8 mouse cellular contexts compared by ENCODE assay signal in genomic region chr2:6074891-6075529, GRCm38 (mm10). TPM values are rescaled to one million over a fixed set of nuclear protein-coding genes. Genes with fewer than 3 reads are reported as not detected.
DNase-seq lines count a peak whose midpoint lies in the region; ATAC-seq lines count a peak whose summit lies in the region.

No protein-coding gene starts in this region.

- H3K4me3 ChIP-seq in hindbrain, embryonic 11.5 days (ENCODE audit: low read depth, low read length), result no peak overlapping the region
- no peak overlapping the region for H3K4me3 ChIP-seq in hindbrain, embryonic 12.5 days
- H3K4me3 ChIP-seq in kidney, embryonic 14.5 days (ENCODE audit: low read length), result no peak overlapping the region
- H3K4me3 ChIP-seq in midbrain, embryonic 16.5 days (ENCODE audit: low read depth, low read length), result no peak overlapping the region

- H3K27ac ChIP-seq in hindbrain, embryonic 11.5 days (ENCODE audit: low read depth, low read length), result no peak overlapping the region
- no peak overlapping the region for H3K27ac ChIP-seq in hindbrain, embryonic 12.5 days
- peak overlapping the region; percentile 15; the same call in 1 of the 2 replicates for H3K27ac ChIP-seq in kidney, embryonic 14.5 days (ENCODE audit: low read depth, low read length)
- H3K27ac ChIP-seq in midbrain, embryonic 16.5 days (ENCODE audit: low read length), result no peak overlapping the region

- no peak for ATAC-seq in hindbrain, embryonic 11.5 days (ENCODE audit: low FRiP score)
- no peak for ATAC-seq in hindbrain, embryonic 12.5 days (ENCODE audit: low FRiP score)
- peak; percentile 60; the same call in 1 of the 2 replicates for ATAC-seq in kidney, embryonic 14.5 days (ENCODE audit: low FRiP score, low TSS enrichment)
- no peak for ATAC-seq in midbrain, embryonic 16.5 days

- H3K4me1 ChIP-seq in hindbrain, embryonic 11.5 days (replicated peaks; ENCODE audit: control insufficient read depth, insufficient read depth, low read length), result no peaks in the 10 kb centered on the region
- peaks cover 5% of the 10 kb centered on the region; the same call in 1 of the 2 replicates for H3K4me1 ChIP-seq in hindbrain, embryonic 12.5 days
- H3K4me1 ChIP-seq in kidney, embryonic 14.5 days (ENCODE audit: control insufficient read depth, insufficient read depth, low read length), result peaks cover 14% of the 10 kb centered on the region; the same call in 1 of the 2 replicates
- no peaks in the 10 kb centered on the region for H3K4me1 ChIP-seq in midbrain, embryonic 16.5 days (ENCODE audit: control insufficient read depth, insufficient read depth, low read length)

- no peak overlapping the region for H3K4me2 ChIP-seq in hindbrain, embryonic 11.5 days (replicated peaks; ENCODE audit: low read depth, low read length)
- no peak overlapping the region for H3K4me2 ChIP-seq in hindbrain, embryonic 12.5 days (replicated peaks)
- H3K4me2 ChIP-seq in kidney, embryonic 14.5 days (replicated peaks; ENCODE audit: low read depth, low read length), result no peak overlapping the region
- no peak overlapping the region for H3K4me2 ChIP-seq in midbrain, embryonic 16.5 days (ENCODE audit: low read length)

- no peaks in the 10 kb centered on the region for H3K27me3 ChIP-seq in hindbrain, embryonic 11.5 days (ENCODE audit: control insufficient read depth, insufficient read depth, low read length)
- H3K27me3 ChIP-seq in hindbrain, embryonic 12.5 days, result no peaks in the 10 kb centered on the region
- no peaks in the 10 kb centered on the region for H3K27me3 ChIP-seq in kidney, embryonic 14.5 days (ENCODE audit: control insufficient read depth, insufficient read depth, low read length)
- H3K27me3 ChIP-seq in midbrain, embryonic 16.5 days (ENCODE audit: control insufficient read depth, insufficient read depth, low read depth, low read length), result no peaks in the 10 kb centered on the region

- DNase-seq in hindbrain, embryonic 11.5 days (ENCODE audit: low spot score), result peak; percentile 38
- DNase-seq in embryo, embryonic 11.5 days (ENCODE audit: low read depth, low spot score), result peak; percentile 75
- DNase-seq in mesoderm, embryonic 11.5 days (ENCODE audit: low read depth, low spot score), result peak; percentile 94
- DNase-seq in right cerebral cortex, postnatal 25 days, result no peak
- no peak for DNase-seq in frontal cortex, postnatal 36 days (ENCODE audit: low spot score in 2 of 2)

- H3K9me3 ChIP-seq in hindbrain, embryonic 11.5 days (ENCODE audit: control insufficient read depth, low read length), result no peaks in the 10 kb centered on the region
- no peaks in the 10 kb centered on the region for H3K9me3 ChIP-seq in hindbrain, embryonic 12.5 days (replicated peaks)
- no peaks in the 10 kb centered on the region for H3K9me3 ChIP-seq in kidney, embryonic 14.5 days (ENCODE audit: control insufficient read depth, low read length)
- H3K9me3 ChIP-seq in midbrain, embryonic 16.5 days (replicated peaks; ENCODE audit: control insufficient read depth, low read length, poor library complexity, severe bottlenecking), result no peaks in the 10 kb centered on the region

- H3K9ac ChIP-seq in hindbrain, embryonic 11.5 days (ENCODE audit: low read depth, low read length), result no peak overlapping the region
- no peak overlapping the region for H3K9ac ChIP-seq in hindbrain, embryonic 12.5 days
- H3K9ac ChIP-seq in kidney, embryonic 14.5 days (ENCODE audit: low read depth, low read length), result no peak overlapping the region
- H3K9ac ChIP-seq in midbrain, embryonic 16.5 days (ENCODE audit: low read depth, low read length), result no peak overlapping the region

- WGBS in hindbrain, embryonic 11.5 days, result 70% methylated on average over 10 of the region's 10 CpGs
- WGBS in hindbrain, embryonic 12.5 days, result 77% methylated on average over 10 of the region's 10 CpGs
- 32% methylated on average over 10 of the region's 10 CpGs for WGBS in kidney, embryonic 14.5 days
- 81% methylated on average over 10 of the region's 10 CpGs for WGBS in midbrain, embryonic 16.5 days

- no peaks in the 10 kb centered on the region for H3K36me3 ChIP-seq in hindbrain, embryonic 11.5 days (ENCODE audit: control insufficient read depth, insufficient read depth, low read length)
- no peaks in the 10 kb centered on the region for H3K36me3 ChIP-seq in hindbrain, embryonic 12.5 days
- H3K36me3 ChIP-seq in kidney, embryonic 14.5 days (ENCODE audit: control insufficient read depth, insufficient read depth, low read length), result no peaks in the 10 kb centered on the region
- no peaks in the 10 kb centered on the region for H3K36me3 ChIP-seq in midbrain, embryonic 16.5 days (ENCODE audit: control insufficient read depth, insufficient read depth, low read length)

RNA-seq across cellular contexts. Expression of gene Proser2, which starts 55.0 kb away (rescaled TPM):
- 2.3 and 3.4 TPM in 2 replicates for polyA plus RNA-seq in hindbrain, embryonic 11.5 days (2014; fragmentation: Nextera tagmentation; extraction: Ambion mirVana)
- polyA plus RNA-seq in hindbrain, embryonic 12.5 days (2016; fragmentation: Nextera tagmentation; extraction: Ambion mirVana), result 6.4 and 6.6 TPM in 2 replicates
- 10.5 and 11.3 TPM in 2 replicates for polyA plus RNA-seq in kidney, embryonic 14.5 days (2014; fragmentation: Nextera tagmentation; extraction: Ambion mirVana)
- 5.4 and 7.2 TPM in 2 replicates for polyA plus RNA-seq in midbrain, embryonic 16.5 days (2015; fragmentation: Nextera tagmentation; extraction: Ambion mirVana)

Comparison
In these comparisons a context has a peak if more than half of its experiments do, and no peak if none do; other contexts are left out.
1. DNase-seq: peak in hindbrain, embryonic 11.5 days (single experiment), embryo, embryonic 11.5 days (single experiment) and mesoderm, embryonic 11.5 days (single experiment); none in right cerebral cortex, postnatal 25 days (single experiment) and frontal cortex, postnatal 36 days (0 of 2).